Mouse (Mus musculus): ENCODE data around the gene Fam205a1.
A peak's percentile ranks its signal among the peaks of the same experiment; 100 is the strongest.

- TF ChIP-seq CTCF (IDR thresholded peaks at IDR 0.05; ENCODE audit: low read depth) (peak; percentile 86), EP300 (optimal IDR thresholded peaks at IDR 0.05) (no peak)
Observed at GRCm38 (mm10) chr4:42876586-42877291, 23.1 kb upstream of the Fam205a1 start.
